Mouse (Mus musculus) lung, embryonic 15.5 days (tissue): ENCODE measurements around the gene Mpped2. TPM values are rescaled to one million over a fixed set of nuclear protein-coding genes. Genes with fewer than 3 reads are reported as not detected.

Source experiments
- ATAC-seq: fragments of 200-750 bp; cut with Nextera tagmentation; 2 replicates; pipeline ENCODE4 v1.8.0; 2017; ENCODE audit warnings: moderate number of reproducible peaks, borderline replicate concordance; ENCODE audit not compliant: low FRiP score, low TSS enrichment; ENCODE audit errors: extremely low read depth
- H3K27ac ChIP-seq: fragments of 300-500 bp; sonication (generic); 2 replicates; pipeline ENCODE4 v1.5.1; 2015; ENCODE audit warnings: moderate library complexity, mild to moderate bottlenecking, inconsistent platforms
- H3K27me3 ChIP-seq: fragments of 300-500 bp; sonication (generic); 2 replicates; pipeline ENCODE4 v1.6.1; 2015; ENCODE audit warnings: inconsistent platforms
- H3K36me3 ChIP-seq: fragments of 300-500 bp; sonication (generic); 2 replicates; pipeline ENCODE4 v1.6.1; 2015; ENCODE audit warnings: inconsistent platforms
- H3K4me1 ChIP-seq: fragments of 300-500 bp; sonication (generic); 2 replicates; pipeline ENCODE4 v1.6.1; 2015; ENCODE audit warnings: inconsistent platforms
- H3K4me2 ChIP-seq: fragments of 300-500 bp; sonication (generic); 2 replicates; pipeline ENCODE4 v1.6.1; 2015; ENCODE audit warnings: inconsistent platforms, mild to moderate bottlenecking, moderate library complexity
- H3K4me3 ChIP-seq: fragments of 300-500 bp; sonication (generic); 2 replicates; pipeline ENCODE4 v1.5.1; 2015; ENCODE audit warnings: mild to moderate bottlenecking, inconsistent platforms
- H3K9ac ChIP-seq: fragments of 300-500 bp; sonication (generic); 2 replicates; pipeline ENCODE4 v1.6.1; 2015; ENCODE audit warnings: inconsistent platforms
- H3K9me3 ChIP-seq: fragments of 300-500 bp; sonication (generic); 2 replicates; pipeline ENCODE4 v1.6.1; 2016; ENCODE audit warnings: inconsistent platforms
- WGBS: fragments of 180-500 bp; shearing (Covaris S2); methylation state at CpG from one replicate; pipeline ENCODE4 v1.1.7; 2015; 5-methylcytosine and 5-hydroxymethylcytosine counted together
- polyA plus RNA-seq: library from polyadenylated mRNA; unstranded; fragments of >200 nt; fragmentation: Nextera tagmentation; extraction: Ambion mirVana; gene quantifications from 2 replicates; pipeline ENCODE4 v1.2.1, GENCODE M21; 2015

The Mpped2 gene
- polyA plus RNA-seq, 1 experiment from 2014 or later: 27.2 TPM

DNA sequence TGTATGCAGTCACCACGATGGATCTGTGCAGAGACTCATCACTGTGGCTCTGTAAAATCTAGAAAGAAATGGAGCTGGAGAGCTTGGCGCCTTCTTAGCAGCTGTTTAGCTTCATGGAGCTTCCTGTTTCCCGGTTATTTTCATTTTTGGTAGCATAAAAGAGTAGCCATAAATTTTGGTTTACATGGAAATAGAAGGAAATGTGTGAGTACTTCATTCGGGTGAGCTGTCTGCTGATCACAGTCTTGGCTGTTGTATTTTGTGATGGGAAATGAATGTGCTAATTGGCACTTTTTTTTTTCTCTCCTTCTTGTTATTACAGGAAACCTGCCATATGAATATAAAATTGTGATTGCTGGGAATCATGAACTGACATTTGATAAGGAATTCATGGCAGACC lies 90.2 kb downstream of the Mpped2 start:
- H3K4me1 ChIP-seq: peaks cover 16% of the 10 kb centered on the region
- WGBS: 53% methylated on average over 4 of the region's 4 CpGs
- H3K4me3 ChIP-seq: no peak overlapping the region
- no peaks in the 10 kb centered on the region for H3K9me3 ChIP-seq
- H3K36me3 ChIP-seq: no peaks in the 10 kb centered on the region
- no peak overlapping the region for H3K9ac ChIP-seq
- no peak overlapping the region for H3K4me2 ChIP-seq
- ATAC-seq: no peak
- no peaks in the 10 kb centered on the region for H3K27me3 ChIP-seq
- no peak overlapping the region for H3K27ac ChIP-seq

DNA sequence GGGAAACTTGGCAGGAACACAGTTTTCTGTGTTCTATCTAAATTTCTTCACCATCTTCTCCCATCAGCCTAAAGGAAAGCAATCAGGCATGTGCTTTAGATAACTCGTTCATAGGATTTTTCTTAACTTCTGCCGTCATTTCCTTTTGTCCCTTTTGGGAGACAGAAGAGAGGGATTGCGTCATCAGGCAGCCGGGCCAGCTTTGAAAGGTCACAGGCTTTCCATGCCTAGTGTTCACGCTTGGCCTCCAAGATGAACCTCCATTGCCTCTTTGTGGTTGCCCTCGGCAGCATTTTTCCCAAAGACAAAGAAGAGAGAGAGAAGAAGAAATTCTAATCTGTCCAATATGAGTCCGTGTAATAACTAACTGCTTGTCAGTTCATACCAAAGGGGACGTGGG lies 95.0 kb downstream of the Mpped2 start:
- H3K27me3 ChIP-seq: no peaks in the 10 kb centered on the region
- H3K27ac ChIP-seq: no peak overlapping the region
- no peaks in the 10 kb centered on the region for H3K9me3 ChIP-seq
- H3K9ac ChIP-seq: no peak overlapping the region
- H3K36me3 ChIP-seq: no peaks in the 10 kb centered on the region
- WGBS: 29% methylated on average over 8 of the region's 8 CpGs
- H3K4me1 ChIP-seq: peaks cover 33% of the 10 kb centered on the region
- H3K4me3 ChIP-seq: no peak overlapping the region
- H3K4me2 ChIP-seq: no peak overlapping the region
- no peak for ATAC-seq

DNA sequence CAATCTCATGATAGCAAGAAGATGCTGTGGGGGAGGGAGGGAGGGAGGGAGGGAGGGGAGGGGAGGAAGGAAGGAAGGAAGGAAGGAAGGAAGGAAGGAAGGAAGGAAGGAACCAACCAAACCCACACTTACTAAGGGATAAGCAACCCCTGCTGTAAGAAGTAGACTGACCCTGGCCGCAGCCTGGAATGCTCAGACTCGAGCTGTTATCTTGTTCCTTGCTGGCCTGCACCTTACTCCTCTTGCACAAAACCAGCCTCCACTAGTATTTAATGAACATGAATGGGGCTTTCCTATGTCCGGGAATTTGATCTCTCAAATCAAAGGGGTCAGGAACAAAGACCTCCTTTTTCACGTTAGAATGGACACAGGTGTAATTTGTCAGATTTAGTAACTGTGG lies 95.5 kb downstream of the Mpped2 start:
- no peak overlapping the region for H3K4me2 ChIP-seq
- no peak overlapping the region for H3K4me3 ChIP-seq
- WGBS: 36% methylated on average over 4 of the region's 4 CpGs
- no peaks in the 10 kb centered on the region for H3K36me3 ChIP-seq
- ATAC-seq: no peak
- H3K9ac ChIP-seq: no peak overlapping the region
- H3K4me1 ChIP-seq: peaks cover 33% of the 10 kb centered on the region
- H3K27ac ChIP-seq: 0 out of 2 replicates have a peak overlapping the region, but pooled peaks have one; percentile 65
- no peaks in the 10 kb centered on the region for H3K9me3 ChIP-seq
- no peaks in the 10 kb centered on the region for H3K27me3 ChIP-seq

DNA sequence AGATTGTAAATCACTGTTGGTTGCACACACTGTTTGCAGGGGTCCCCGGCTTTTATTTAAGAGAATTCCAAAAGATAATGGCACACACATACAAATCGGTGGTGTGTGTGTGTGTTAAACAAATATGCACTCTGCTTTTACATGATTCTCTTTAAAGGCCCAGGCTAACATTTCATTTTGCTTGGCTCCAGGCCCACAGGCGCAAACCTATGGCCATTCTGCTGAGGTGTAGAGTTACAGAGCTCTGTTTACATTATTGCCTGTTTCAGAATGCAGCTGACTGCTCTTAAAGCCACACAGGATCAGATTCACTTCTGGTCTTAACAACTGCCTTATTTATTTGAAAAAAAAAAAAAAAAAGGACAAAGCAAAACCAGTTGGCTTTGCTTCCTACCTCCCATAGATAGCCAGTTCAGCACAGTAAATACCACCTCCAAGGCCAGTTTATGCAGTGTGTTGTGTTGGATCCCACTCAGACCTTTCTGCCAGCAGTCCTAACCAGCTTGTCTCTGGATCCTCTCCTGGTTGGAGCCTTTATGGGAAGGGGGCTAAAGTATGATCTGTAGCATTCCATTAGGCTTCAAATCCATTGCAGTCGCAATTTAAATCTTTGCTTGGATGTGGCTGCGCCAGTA lies 96.7 kb downstream of the Mpped2 start:
- Histone ChIP-seq H3K9ac (no peak overlapping the region), H3K27ac (peak overlapping the region; percentile 65), H3K4me1 (peaks cover 33% of the 10 kb centered on the region), H3K9me3 (no peaks in the 10 kb centered on the region), H3K27me3 (no peaks in the 10 kb centered on the region), H3K4me2 (no peak overlapping the region), H3K4me3 (no peak overlapping the region), H3K36me3 (no peaks in the 10 kb centered on the region)
- ATAC-seq: peak; percentile 71; the same call in 1 of the 2 replicates
- WGBS: 22% methylated on average over 5 of the region's 5 CpGs

DNA sequence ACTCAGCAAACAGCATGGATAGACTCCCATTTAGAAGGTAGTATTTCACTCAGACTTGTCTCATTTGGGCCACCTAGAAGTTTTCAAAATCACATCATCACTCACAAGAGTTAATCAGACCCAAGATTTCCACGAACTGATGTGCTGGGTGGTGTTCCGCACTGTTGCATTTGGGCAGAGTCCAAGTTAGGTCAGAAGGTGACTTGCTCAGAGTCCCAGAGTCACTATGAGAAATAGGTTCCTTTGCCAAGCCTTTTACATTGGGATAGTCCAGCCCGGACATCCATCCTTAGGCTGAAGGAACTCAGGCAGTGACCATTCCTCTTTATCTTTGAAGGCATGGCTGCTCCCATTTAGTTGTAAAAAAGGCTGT lies 97.2 kb downstream of the Mpped2 start:
- H3K4me1 ChIP-seq: peaks cover 33% of the 10 kb centered on the region
- H3K9ac ChIP-seq: no peak overlapping the region
- H3K27me3 ChIP-seq: no peaks in the 10 kb centered on the region
- no peaks in the 10 kb centered on the region for H3K36me3 ChIP-seq
- peak overlapping the region; percentile 65 for H3K27ac ChIP-seq
- ATAC-seq: peak; percentile 83
- no peak overlapping the region for H3K4me2 ChIP-seq
- H3K9me3 ChIP-seq: no peaks in the 10 kb centered on the region
- WGBS: 24% methylated on average over 3 of the region's 3 CpGs
- H3K4me3 ChIP-seq: no peak overlapping the region

DNA sequence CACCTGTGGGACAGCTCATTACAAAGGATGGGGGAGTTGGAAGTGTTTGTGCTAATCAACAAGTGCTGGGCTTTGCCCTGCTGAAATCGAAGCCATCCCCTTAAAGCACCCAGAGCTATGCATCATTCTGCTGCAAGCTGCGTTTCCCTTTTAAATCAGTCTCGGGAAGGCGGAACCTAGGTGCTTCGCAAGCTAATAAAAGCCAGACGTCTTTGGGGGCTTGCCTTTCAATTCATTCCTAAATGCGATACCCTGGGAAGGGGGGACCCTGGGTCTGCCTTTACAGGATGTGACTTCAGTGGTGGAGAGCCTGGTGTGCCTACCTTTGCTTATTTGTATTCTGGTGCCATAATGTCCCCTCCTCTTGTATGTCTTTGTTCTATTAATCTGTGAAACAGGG lies 103.2 kb downstream of the Mpped2 start:
- Histone ChIP-seq H3K4me3 (no peak overlapping the region), H3K9ac (no peak overlapping the region), H3K4me1 (peaks cover 4% of the 10 kb centered on the region), H3K27me3 (no peaks in the 10 kb centered on the region), H3K9me3 (no peaks in the 10 kb centered on the region), H3K4me2 (no peak overlapping the region), H3K27ac (no peak overlapping the region), H3K36me3 (no peaks in the 10 kb centered on the region)
- ATAC-seq: no peak
- WGBS: 40% methylated on average over 7 of the region's 7 CpGs

DNA sequence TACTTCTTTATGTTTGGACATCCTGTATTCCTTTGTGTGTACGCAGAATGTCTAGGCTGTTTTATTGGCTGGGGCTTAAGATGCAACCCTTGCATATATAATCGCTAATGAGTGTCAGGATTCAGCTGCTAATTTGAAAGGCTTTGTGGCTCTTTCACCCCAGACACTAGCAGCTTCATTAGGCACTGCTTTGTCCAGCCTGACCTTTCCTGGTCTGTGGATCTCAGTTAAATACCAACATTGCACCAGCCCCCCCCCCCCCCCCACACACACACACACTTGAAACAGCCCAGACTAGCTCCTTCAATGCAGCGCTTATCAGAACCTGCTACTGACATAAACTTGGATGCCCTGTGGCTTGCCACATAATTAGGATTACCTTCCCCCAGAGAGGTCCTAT lies 104.8 kb downstream of the Mpped2 start:
- no peak overlapping the region for H3K27ac ChIP-seq
- no peaks in the 10 kb centered on the region for H3K9me3 ChIP-seq
- 0 out of 2 replicates have a peak, but pooled peaks cover 3% of the 10 kb centered on the region for H3K4me1 ChIP-seq
- H3K4me3 ChIP-seq: no peak overlapping the region
- no peaks in the 10 kb centered on the region for H3K27me3 ChIP-seq
- no peaks in the 10 kb centered on the region for H3K36me3 ChIP-seq
- no peak overlapping the region for H3K9ac ChIP-seq
- no peak overlapping the region for H3K4me2 ChIP-seq
- no peak for ATAC-seq
- WGBS: 37% methylated on average over 3 of the region's 3 CpGs

DNA sequence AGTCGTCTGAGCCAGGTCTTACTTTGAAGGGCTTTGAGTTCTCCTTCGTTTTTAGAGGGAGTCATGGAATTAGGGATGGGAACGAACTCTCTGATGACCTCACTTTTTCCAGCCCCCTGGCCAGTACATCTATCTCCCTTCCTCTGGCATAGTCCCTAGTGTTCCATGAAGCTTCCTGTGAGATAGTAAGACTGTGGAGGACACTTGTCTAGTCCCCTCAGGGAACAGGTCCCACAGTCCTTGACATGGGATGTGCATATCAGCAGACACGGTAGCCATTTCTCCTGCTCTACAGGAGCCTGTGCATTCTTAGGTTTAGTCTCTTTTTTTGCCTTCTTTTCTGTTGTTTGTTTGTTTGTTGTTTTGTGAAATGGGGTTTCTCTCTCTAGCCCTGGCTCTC lies 105.8 kb downstream of the Mpped2 start:
- H3K27me3 ChIP-seq: no peaks in the 10 kb centered on the region
- H3K27ac ChIP-seq: no peak overlapping the region
- no peak for ATAC-seq
- no peaks in the 10 kb centered on the region for H3K36me3 ChIP-seq
- no peak overlapping the region for H3K4me2 ChIP-seq
- H3K4me1 ChIP-seq: 0 out of 2 replicates have a peak, but pooled peaks cover 3% of the 10 kb centered on the region
- no peak overlapping the region for H3K4me3 ChIP-seq
- H3K9me3 ChIP-seq: no peaks in the 10 kb centered on the region
- 41% methylated on average over 4 of the region's 4 CpGs for WGBS
- no peak overlapping the region for H3K9ac ChIP-seq

DNA sequence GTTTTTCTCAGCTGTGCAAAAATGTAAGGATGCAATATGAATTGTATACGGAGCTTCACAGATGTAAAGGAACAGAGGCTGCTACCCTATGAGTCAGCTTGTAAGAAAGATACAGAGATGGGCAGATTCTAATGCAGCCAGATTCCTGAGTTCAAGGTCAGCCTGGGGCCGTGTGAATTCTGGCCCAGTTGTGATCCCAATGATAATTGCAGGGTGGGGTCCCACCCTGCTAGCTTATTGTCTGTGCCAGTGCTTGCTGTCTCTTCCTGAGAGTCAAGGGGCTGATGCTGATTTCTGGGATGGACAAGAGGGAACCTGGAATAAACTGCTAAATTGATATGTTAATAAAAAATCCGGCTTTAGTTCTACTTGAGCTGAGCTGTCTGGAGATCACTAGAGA lies 122.8 kb downstream of the Mpped2 start:
- 92% methylated on average over 3 of the region's 3 CpGs for WGBS
- ATAC-seq: no peak
- Histone ChIP-seq H3K4me2 (no peak overlapping the region), H3K4me3 (no peak overlapping the region), H3K9me3 (no peaks in the 10 kb centered on the region), H3K4me1 (no peaks in the 10 kb centered on the region), H3K27me3 (no peaks in the 10 kb centered on the region), H3K27ac (no peak overlapping the region), H3K9ac (no peak overlapping the region), H3K36me3 (no peaks in the 10 kb centered on the region)

DNA sequence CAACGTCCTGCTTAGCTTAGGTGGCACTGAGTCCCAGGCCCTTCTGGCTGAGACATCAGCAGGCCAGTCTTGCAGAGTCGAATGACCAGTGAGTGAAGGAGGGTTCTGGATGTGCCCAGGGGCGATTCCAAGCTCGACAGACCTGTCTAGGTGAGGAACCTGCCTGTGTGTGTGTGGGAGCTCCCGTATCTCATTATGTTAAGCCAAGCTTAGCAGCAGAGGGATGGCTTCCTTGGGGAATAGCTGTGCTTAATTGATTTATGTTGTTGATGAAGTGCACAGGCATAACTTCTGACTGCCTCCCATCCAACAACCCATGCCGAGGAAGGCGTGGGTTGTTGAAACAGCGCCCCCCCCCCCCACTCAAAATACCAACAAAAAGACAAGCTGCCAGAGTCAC lies 128.2 kb downstream of the Mpped2 start:
- Histone ChIP-seq H3K27ac (no peak overlapping the region), H3K9me3 (no peaks in the 10 kb centered on the region), H3K4me2 (no peak overlapping the region), H3K36me3 (no peaks in the 10 kb centered on the region), H3K9ac (no peak overlapping the region), H3K4me3 (no peak overlapping the region), H3K27me3 (no peaks in the 10 kb centered on the region), H3K4me1 (peaks cover 8% of the 10 kb centered on the region; the same call in 1 of the 2 replicates)
- ATAC-seq: no peak
- WGBS: 65% methylated on average over 8 of the region's 8 CpGs

DNA sequence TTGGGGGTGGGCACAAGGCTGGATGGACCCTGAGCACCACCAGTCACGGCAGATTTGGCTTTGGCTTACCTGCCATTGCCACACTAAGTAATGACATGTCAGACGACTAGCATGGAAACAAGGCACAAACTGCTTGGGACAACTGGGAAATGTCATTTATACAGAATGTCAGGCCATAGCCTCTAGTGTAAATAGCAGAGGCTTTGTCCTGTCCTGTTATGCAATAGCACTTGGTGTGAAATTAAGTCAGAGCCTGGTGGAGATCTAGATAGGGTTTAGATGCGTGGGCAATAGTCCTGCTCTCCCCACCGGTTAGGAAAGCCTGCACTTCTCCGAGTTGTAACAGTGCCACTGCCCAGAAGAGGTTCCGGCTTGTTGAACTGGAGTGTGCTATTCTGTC lies 128.8 kb downstream of the Mpped2 start:
- H3K27ac ChIP-seq: peak overlapping the region; percentile 44
- no peak overlapping the region for H3K9ac ChIP-seq
- H3K36me3 ChIP-seq: no peaks in the 10 kb centered on the region
- no peaks in the 10 kb centered on the region for H3K9me3 ChIP-seq
- H3K4me2 ChIP-seq: no peak overlapping the region
- WGBS: 48% methylated on average over 6 of the region's 6 CpGs
- H3K27me3 ChIP-seq: no peaks in the 10 kb centered on the region
- peaks cover 8% of the 10 kb centered on the region; the same call in 1 of the 2 replicates for H3K4me1 ChIP-seq
- no peak for ATAC-seq
- H3K4me3 ChIP-seq: no peak overlapping the region

DNA sequence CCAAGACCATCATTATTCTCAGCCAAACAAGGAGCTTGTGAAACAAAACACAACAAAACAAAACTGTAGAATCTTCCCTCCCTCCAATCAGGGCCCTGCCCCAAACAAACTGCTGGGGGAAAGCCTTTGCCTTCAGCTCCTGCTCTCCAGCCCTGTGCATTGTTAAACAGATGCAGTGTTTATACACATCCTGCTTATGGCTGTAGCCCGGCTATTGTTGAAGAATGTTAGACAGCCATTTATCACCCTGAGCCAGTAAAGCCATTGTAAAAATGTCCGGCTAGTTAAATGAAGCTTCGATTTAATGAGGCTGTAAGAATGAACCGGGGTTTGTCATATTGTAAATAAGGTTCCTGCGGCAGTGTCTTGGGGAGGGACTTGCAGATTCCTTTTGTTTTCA lies 129.5 kb downstream of the Mpped2 start:
- WGBS: 11% methylated on average over 5 of the region's 5 CpGs
- no peaks in the 10 kb centered on the region for H3K27me3 ChIP-seq
- H3K4me3 ChIP-seq: no peak overlapping the region
- peak; percentile 73 for ATAC-seq
- peaks cover 8% of the 10 kb centered on the region; the same call in 1 of the 2 replicates for H3K4me1 ChIP-seq
- peak overlapping the region; percentile 44; the same call in 1 of the 2 replicates for H3K27ac ChIP-seq
- H3K9me3 ChIP-seq: no peaks in the 10 kb centered on the region
- H3K36me3 ChIP-seq: no peaks in the 10 kb centered on the region
- no peak overlapping the region for H3K9ac ChIP-seq
- no peak overlapping the region for H3K4me2 ChIP-seq

DNA sequence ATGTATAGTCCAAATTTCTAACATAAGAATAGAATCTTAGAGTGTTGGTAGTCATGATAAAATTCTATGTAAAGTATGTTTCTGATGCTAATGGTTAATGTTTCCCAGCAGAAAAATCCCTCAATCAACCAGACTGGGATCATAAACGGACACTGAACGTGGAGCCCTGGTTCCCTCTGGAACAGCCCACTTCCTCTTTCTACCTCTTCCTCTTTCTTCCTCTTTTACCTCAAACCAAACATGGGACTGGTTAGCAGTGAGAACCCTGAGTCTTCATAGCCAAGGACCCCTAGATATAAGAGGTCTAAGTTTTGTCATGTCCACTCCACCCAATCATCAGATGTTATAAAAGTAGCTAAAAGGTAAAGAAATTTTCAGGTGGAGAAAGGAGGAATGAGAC lies 132.4 kb downstream of the Mpped2 start:
- H3K36me3 ChIP-seq: no peaks in the 10 kb centered on the region
- H3K4me3 ChIP-seq: no peak overlapping the region
- no peak overlapping the region for H3K27ac ChIP-seq
- no peak for ATAC-seq
- no peak overlapping the region for H3K9ac ChIP-seq
- H3K9me3 ChIP-seq: no peaks in the 10 kb centered on the region
- H3K4me1 ChIP-seq: peaks cover 21% of the 10 kb centered on the region
- H3K4me2 ChIP-seq: no peak overlapping the region
- WGBS: 58% methylated on average over 2 of the region's 2 CpGs
- no peaks in the 10 kb centered on the region for H3K27me3 ChIP-seq
